Mouse (Mus musculus): ENCODE measurements around the gene Gm21970. TPM values are rescaled to one million over a fixed set of nuclear protein-coding genes. Genes with fewer than 3 reads are reported as not detected.

Gm21970 gene
- polyA plus RNA-seq, 1 experiment from 2014 or later = not detected

DNA sequence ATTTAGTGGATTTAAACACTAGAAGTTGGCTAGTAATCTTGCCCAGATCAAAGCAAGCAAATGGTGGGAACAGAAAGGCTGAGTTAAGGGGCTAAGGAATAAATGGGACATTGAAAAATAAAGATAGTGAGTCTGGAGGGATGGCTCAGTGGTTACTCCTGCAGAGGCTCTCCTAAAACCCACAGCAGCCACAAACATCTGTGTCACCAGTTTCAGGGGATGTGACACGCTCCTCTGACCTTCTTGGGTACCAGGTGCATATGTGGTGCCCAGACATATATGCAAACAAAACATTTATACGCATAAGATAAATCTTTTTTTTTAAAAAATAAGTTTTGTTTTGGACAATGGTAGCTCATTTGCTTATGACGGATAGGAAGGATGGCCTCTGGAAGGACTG, 67.9 kb downstream of the Gm21970 start:
- Histone ChIP-seq H3K36me3 (ENCODE audit: insufficient read depth, low read length) (no peaks in the 10 kb centered on the region), H3K9ac (replicated peaks; ENCODE audit: low read depth) (no peak overlapping the region), H3K4me2 (replicated peaks; ENCODE audit: low read depth, low read length) (no peak overlapping the region), H3K4me3 (ENCODE audit: low read depth, low read length) (no peak overlapping the region), H3K9me3 (ENCODE audit: low read length) (no peaks in the 10 kb centered on the region), H3K27ac (ENCODE audit: low read length) (no peak overlapping the region), H3K27me3 (replicated peaks; ENCODE audit: insufficient read depth, low read length) (no peaks in the 10 kb centered on the region), H3K4me1 (ENCODE audit: insufficient read depth, low read depth, low read length) (peaks cover 4% of the 10 kb centered on the region; the same call in 1 of the 2 replicates)
- WGBS = 90% methylated on average over 3 of the region's 3 CpGs
- TF ChIP-seq CTCF (IDR thresholded peaks at IDR 0.05) (no peak), EP300 (IDR thresholded peaks at IDR 0.05) (no peak)
- DNase-seq (ENCODE audit: low spot score) (no peak), ATAC-seq (no peak)

- no peak overlapping the region for H3K4me3 ChIP-seq (ENCODE audit: low read depth, low read length)
- H3K4me2 ChIP-seq (replicated peaks; ENCODE audit: low read depth, low read length) = no peak overlapping the region
- TF ChIP-seq EP300 (IDR thresholded peaks at IDR 0.05) (no peak), CTCF (IDR thresholded peaks at IDR 0.05) (peak; percentile 55)
- DNase-seq (ENCODE audit: low spot score) (no peak), ATAC-seq (no peak)
- no peaks in the 10 kb centered on the region for H3K9me3 ChIP-seq (ENCODE audit: low read length)
- 75% methylated on average over 11 of the region's 11 CpGs for WGBS
- no peak overlapping the region for H3K9ac ChIP-seq (replicated peaks; ENCODE audit: low read depth)
- H3K27ac ChIP-seq (ENCODE audit: low read length) = no peak overlapping the region
- no peaks in the 10 kb centered on the region for H3K36me3 ChIP-seq (ENCODE audit: insufficient read depth, low read length)
- H3K27me3 ChIP-seq (replicated peaks; ENCODE audit: insufficient read depth, low read length) = no peaks in the 10 kb centered on the region
- peaks cover 4% of the 10 kb centered on the region; the same call in 1 of the 2 replicates for H3K4me1 ChIP-seq (ENCODE audit: insufficient read depth, low read depth, low read length)
Measured at GRCm38 (mm10) chr16:91459841-91460370, 68.4 kb downstream of the Gm21970 start.

DNA sequence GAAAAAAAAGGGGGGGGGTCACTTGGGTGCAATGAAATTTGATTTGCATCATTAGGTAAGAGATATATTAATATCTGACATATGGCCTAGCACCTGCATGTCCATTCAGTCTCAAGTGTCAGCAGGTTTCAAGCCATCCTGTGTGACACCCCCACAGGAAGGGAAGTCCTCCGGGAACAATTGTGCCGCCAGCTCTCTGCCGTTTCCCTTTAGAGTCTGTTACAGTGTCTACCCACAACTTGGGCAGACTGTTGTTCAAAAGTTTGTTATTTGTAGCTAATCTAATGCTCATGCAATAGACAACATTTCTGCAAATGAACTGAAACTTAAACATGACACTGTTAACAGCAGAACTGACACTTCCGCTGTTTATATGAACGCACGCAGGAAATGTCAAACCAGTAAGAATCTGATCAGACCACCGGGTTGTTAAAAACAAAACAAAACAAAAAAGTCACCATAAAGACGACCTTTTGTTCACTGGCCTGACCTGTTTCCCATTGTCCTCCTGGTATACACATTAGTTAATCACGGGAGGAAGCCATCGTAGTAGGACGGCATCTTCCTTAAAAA, 69.6 kb downstream of the Gm21970 start:
- Histone ChIP-seq H3K4me3 (ENCODE audit: low read depth, low read length) (no peak overlapping the region), H3K9me3 (ENCODE audit: low read length) (no peaks in the 10 kb centered on the region), H3K4me2 (replicated peaks; ENCODE audit: low read depth, low read length) (no peak overlapping the region), H3K4me1 (ENCODE audit: insufficient read depth, low read depth, low read length) (peaks cover 10% of the 10 kb centered on the region; the same call in 1 of the 2 replicates), H3K36me3 (ENCODE audit: insufficient read depth, low read length) (no peaks in the 10 kb centered on the region), H3K9ac (replicated peaks; ENCODE audit: low read depth) (no peak overlapping the region), H3K27me3 (replicated peaks; ENCODE audit: insufficient read depth, low read length) (no peaks in the 10 kb centered on the region), H3K27ac (ENCODE audit: low read length) (peak overlapping the region; percentile 66)
- peak; percentile 4; the same call in 1 of the 2 replicates for ATAC-seq
- peak; percentile 71 for DNase-seq (ENCODE audit: low spot score)
- 46% methylated on average over 11 of the region's 11 CpGs for WGBS
- TF ChIP-seq CTCF (IDR thresholded peaks at IDR 0.05) (no peak), EP300 (IDR thresholded peaks at IDR 0.05) (peak; percentile 67)

DNA sequence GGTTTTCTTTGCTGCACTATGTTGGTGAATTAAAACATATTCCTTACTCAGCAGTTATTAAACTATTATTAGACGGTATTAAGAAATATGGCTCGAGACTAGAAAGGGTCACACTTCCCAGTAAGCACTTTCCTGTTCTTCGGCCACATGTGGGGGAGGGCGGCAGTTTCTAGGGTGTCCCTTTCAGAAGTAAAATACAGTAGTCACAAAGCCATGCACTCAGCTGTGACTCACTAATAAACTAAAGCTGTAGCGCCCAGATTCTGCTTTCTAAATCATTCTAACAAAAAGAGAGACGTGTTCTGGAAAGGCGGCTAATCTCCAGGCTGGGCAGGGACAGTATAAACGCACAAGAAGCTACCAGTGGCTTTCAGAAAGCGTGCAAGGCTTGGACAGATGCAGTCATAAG, 70.3 kb downstream of the Gm21970 start:
- no peak overlapping the region for H3K4me2 ChIP-seq (replicated peaks; ENCODE audit: low read depth, low read length)
- WGBS = 38% methylated on average over 9 of the region's 9 CpGs
- no peak for ATAC-seq

GRCm38 (mm10) chr16:91462644-91463043, 71.1 kb downstream of the Gm21970 start:
- Histone ChIP-seq H3K27me3 (replicated peaks; ENCODE audit: insufficient read depth, low read length) (no peaks in the 10 kb centered on the region), H3K9me3 (ENCODE audit: low read length) (no peaks in the 10 kb centered on the region), H3K27ac (ENCODE audit: low read length) (no peak overlapping the region), H3K4me1 (ENCODE audit: insufficient read depth, low read depth, low read length) (peaks cover 10% of the 10 kb centered on the region; the same call in 1 of the 2 replicates), H3K4me3 (ENCODE audit: low read depth, low read length) (no peak overlapping the region), H3K4me2 (replicated peaks; ENCODE audit: low read depth, low read length) (no peak overlapping the region), H3K36me3 (ENCODE audit: insufficient read depth, low read length) (no peaks in the 10 kb centered on the region), H3K9ac (replicated peaks; ENCODE audit: low read depth) (no peak overlapping the region)
- no peak for DNase-seq (ENCODE audit: low spot score)
- ATAC-seq = no peak
- TF ChIP-seq EP300 (IDR thresholded peaks at IDR 0.05) (no peak), CTCF (IDR thresholded peaks at IDR 0.05) (no peak)
- WGBS = 58% methylated on average over 3 of the region's 3 CpGs

More for the DNA sequence above, 70.3 kb downstream of the Gm21970 start:
- no peaks in the 10 kb centered on the region for H3K36me3 ChIP-seq (ENCODE audit: insufficient read depth, low read length)
- no peaks in the 10 kb centered on the region for H3K9me3 ChIP-seq (ENCODE audit: low read length)
- DNase-seq (ENCODE audit: low spot score) = peak; percentile 71
- H3K4me3 ChIP-seq (ENCODE audit: low read depth, low read length) = no peak overlapping the region
- TF ChIP-seq EP300 (IDR thresholded peaks at IDR 0.05) = no peak
- TF ChIP-seq CTCF (IDR thresholded peaks at IDR 0.05) = no peak
- H3K27me3 ChIP-seq (replicated peaks; ENCODE audit: insufficient read depth, low read length) = no peaks in the 10 kb centered on the region
- H3K9ac ChIP-seq (replicated peaks; ENCODE audit: low read depth) = no peak overlapping the region
- peak overlapping the region; percentile 66 for H3K27ac ChIP-seq (ENCODE audit: low read length)
- H3K4me1 ChIP-seq (ENCODE audit: insufficient read depth, low read depth, low read length) = peaks cover 10% of the 10 kb centered on the region; the same call in 1 of the 2 replicates

GRCm38 (mm10) chr16:91463400-91463799, 71.9 kb downstream of the Gm21970 start:
- H3K4me2 ChIP-seq (replicated peaks; ENCODE audit: low read depth, low read length) = no peak overlapping the region
- TF ChIP-seq CTCF (IDR thresholded peaks at IDR 0.05) (no peak), EP300 (IDR thresholded peaks at IDR 0.05) (no peak)
- H3K36me3 ChIP-seq (ENCODE audit: insufficient read depth, low read length) = no peaks in the 10 kb centered on the region
- 61% methylated on average over 2 of the region's 2 CpGs for WGBS
- no peak overlapping the region for H3K4me3 ChIP-seq (ENCODE audit: low read depth, low read length)
- no peak overlapping the region for H3K9ac ChIP-seq (replicated peaks; ENCODE audit: low read depth)
- DNase-seq (ENCODE audit: low spot score) = no peak
- no peaks in the 10 kb centered on the region for H3K27me3 ChIP-seq (replicated peaks; ENCODE audit: insufficient read depth, low read length)
- no peaks in the 10 kb centered on the region for H3K9me3 ChIP-seq (ENCODE audit: low read length)
- H3K4me1 ChIP-seq (ENCODE audit: insufficient read depth, low read depth, low read length) = peaks cover 10% of the 10 kb centered on the region; the same call in 1 of the 2 replicates
- no peak for ATAC-seq
- H3K27ac ChIP-seq (ENCODE audit: low read length) = no peak overlapping the region

All from lung, postnatal 0 days (tissue).